Mouse (Mus musculus): ENCODE data around the gene Rasgef1b. TPM values are rescaled to one million over a fixed set of nuclear protein-coding genes. Genes with fewer than 3 reads are reported as not detected.

Rasgef1b gene
- polyA plus RNA-seq, 1 experiment = 0.26 TPM

DNA sequence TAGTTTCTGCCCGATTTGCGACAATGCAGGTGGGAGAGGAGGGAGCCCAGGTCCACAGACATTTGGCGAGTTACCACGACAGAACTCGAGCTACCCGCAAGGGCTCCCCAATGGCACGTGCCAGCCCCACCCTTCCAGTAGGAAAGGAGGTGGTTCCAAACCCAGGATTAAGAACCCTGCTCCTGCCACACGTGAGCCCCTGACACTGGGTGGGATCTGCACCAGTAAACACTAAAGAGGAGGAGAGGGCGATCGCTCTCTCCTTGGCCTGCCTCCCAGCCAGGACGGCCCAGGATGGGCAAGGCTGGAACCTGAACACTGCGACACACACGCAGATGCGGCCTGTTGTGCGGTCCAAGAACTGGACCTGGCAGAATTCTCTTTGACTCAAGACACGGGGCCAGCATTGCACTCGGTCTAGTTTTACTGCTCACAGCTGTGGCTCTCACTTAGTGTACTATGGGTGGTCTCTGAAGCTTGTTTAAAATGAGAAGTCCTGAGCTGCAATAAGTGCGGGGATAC lies 557 bp upstream of the Rasgef1b start:
- no peaks in the 10 kb centered on the region for H3K79me2 ChIP-seq (ENCODE audit: control insufficient read depth, insufficient read depth)
- H3K27me3 ChIP-seq (ENCODE audit: control insufficient read depth, insufficient read depth, insufficient read length) = peaks cover 22% of the 10 kb centered on the region
- no peak overlapping the region for H3K4me2 ChIP-seq (ENCODE audit: low read depth)
- H3K36me3 ChIP-seq (ENCODE audit: control insufficient read depth, insufficient read depth) = no peaks in the 10 kb centered on the region
- no peak overlapping the region for H3ac ChIP-seq (ENCODE audit: control insufficient read depth, insufficient read length)
- no peak for TF ChIP-seq SRF (IDR thresholded peaks at IDR 0.05; ENCODE audit: control insufficient read depth, insufficient read length, low read depth)
- no peak for TF ChIP-seq MYOD1 (IDR thresholded peaks at IDR 0.05; ENCODE audit: control insufficient read depth in 1 of 3, insufficient read length in 2 of 3, low read depth in 2 of 3)
- TF ChIP-seq MAX (IDR thresholded peaks at IDR 0.05; ENCODE audit: low read depth) = no peak
- no peak for TF ChIP-seq USF1 (IDR thresholded peaks at IDR 0.05; ENCODE audit: low read depth)
- TF ChIP-seq E2F4 (IDR thresholded peaks at IDR 0.05; ENCODE audit: insufficient read depth) = no peak
- TF ChIP-seq TCF3 (IDR thresholded peaks at IDR 0.05; ENCODE audit: insufficient read length, low read depth) = no peak
- no peak for TF ChIP-seq CEBPB (IDR thresholded peaks at IDR 0.05; ENCODE audit: insufficient read depth, poor library complexity, severe bottlenecking)
- no peak for TF ChIP-seq TCF12 (IDR thresholded peaks at IDR 0.05; ENCODE audit: insufficient read depth, poor library complexity, severe bottlenecking)
- no peak for TF ChIP-seq REST (IDR thresholded peaks at IDR 0.05; ENCODE audit: insufficient read depth, insufficient read length)
- no peak overlapping the region for H3K4me3 ChIP-seq

DNA sequence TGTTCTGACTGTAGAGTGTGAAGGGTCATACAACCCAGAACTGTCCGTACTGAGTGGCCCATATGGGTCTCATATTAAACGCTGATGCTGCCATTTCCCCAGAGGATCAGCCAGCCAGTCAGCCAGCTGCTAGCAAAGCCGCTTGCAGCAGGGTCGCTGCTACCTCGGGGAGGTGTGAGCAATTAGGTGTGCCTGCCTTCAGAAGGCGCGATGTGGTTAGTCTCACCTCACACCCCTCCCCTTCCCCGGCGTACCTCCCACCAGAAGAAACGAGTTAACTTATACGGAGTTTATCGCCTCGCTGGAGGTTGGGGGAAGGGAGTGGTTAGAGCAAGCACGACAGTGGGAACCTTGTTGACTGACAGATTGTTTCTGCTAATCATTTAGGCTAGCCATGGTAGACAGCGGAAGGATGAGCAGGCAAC lies 826 bp downstream of the Rasgef1b start:
- H3K27me3 ChIP-seq (ENCODE audit: control insufficient read depth, insufficient read depth, insufficient read length) = peaks cover 22% of the 10 kb centered on the region
- H3ac ChIP-seq (ENCODE audit: control insufficient read depth, insufficient read length) = no peak overlapping the region
- TF ChIP-seq MAX (IDR thresholded peaks at IDR 0.05; ENCODE audit: low read depth) (no peak), REST (IDR thresholded peaks at IDR 0.05; ENCODE audit: insufficient read depth, insufficient read length) (no peak), TCF12 (IDR thresholded peaks at IDR 0.05; ENCODE audit: insufficient read depth, poor library complexity, severe bottlenecking) (no peak), MYOG (IDR thresholded peaks at IDR 0.05; ENCODE audit: control insufficient read depth in 1 of 3, insufficient read depth in 1 of 3, insufficient read length in 2 of 3, low read depth in 2 of 3) (no peak), CEBPB (IDR thresholded peaks at IDR 0.05; ENCODE audit: insufficient read depth, poor library complexity, severe bottlenecking) (no peak), USF1 (IDR thresholded peaks at IDR 0.05; ENCODE audit: low read depth) (no peak), POLR2A (IDR thresholded peaks at IDR 0.05; ENCODE audit: insufficient read length, low read depth) (no peak), POLR2AphosphoS2 (IDR thresholded peaks at IDR 0.05; ENCODE audit: insufficient read length, low read depth) (no peak), SRF (IDR thresholded peaks at IDR 0.05; ENCODE audit: control insufficient read depth, insufficient read length, low read depth) (no peak)
- H3K79me2 ChIP-seq (ENCODE audit: control insufficient read depth, insufficient read depth) = no peaks in the 10 kb centered on the region
- no peak overlapping the region for H3K4me3 ChIP-seq
- no peaks in the 10 kb centered on the region for H3K36me3 ChIP-seq (ENCODE audit: control insufficient read depth, insufficient read depth)
- no peak overlapping the region for H3K4me2 ChIP-seq (ENCODE audit: low read depth)

DNA sequence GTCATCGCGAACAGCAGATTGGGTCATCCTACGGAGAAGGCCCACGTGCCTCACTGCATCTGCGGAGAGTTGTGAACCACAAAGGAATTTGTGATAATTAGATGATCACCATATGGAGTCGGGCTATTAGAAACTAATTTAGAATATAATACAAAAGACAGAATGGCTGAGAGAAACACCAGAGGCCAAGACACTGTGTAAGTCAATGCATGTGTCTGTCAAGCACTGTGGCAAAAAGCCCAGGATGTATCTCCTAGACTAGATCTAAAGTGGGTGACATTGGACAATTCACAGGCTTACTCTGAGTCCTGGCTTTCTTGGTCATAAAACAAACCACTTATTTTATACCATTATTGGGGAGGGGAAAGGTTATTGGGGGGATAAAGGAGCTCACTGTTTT lies 4.9 kb downstream of the Rasgef1b start:
- Histone ChIP-seq H3K36me3 (ENCODE audit: control insufficient read depth, insufficient read depth) (no peaks in the 10 kb centered on the region), H3K79me2 (ENCODE audit: control insufficient read depth, insufficient read depth) (no peaks in the 10 kb centered on the region), H3ac (ENCODE audit: control insufficient read depth, insufficient read length) (no peak overlapping the region), H3K27me3 (ENCODE audit: control insufficient read depth, insufficient read depth, insufficient read length) (peaks cover 15% of the 10 kb centered on the region), H3K4me2 (ENCODE audit: low read depth) (no peak overlapping the region), H3K4me3 (no peak overlapping the region)
- TF ChIP-seq POLR2A (IDR thresholded peaks at IDR 0.05; ENCODE audit: insufficient read length, low read depth) (no peak), SRF (IDR thresholded peaks at IDR 0.05; ENCODE audit: control insufficient read depth, insufficient read length, low read depth) (no peak), USF1 (IDR thresholded peaks at IDR 0.05; ENCODE audit: low read depth) (no peak), MAX (IDR thresholded peaks at IDR 0.05; ENCODE audit: low read depth) (no peak), TCF3 (IDR thresholded peaks at IDR 0.05; ENCODE audit: insufficient read length, low read depth) (no peak), REST (IDR thresholded peaks at IDR 0.05; ENCODE audit: insufficient read depth, insufficient read length) (no peak), CEBPB (IDR thresholded peaks at IDR 0.05; ENCODE audit: insufficient read depth, poor library complexity, severe bottlenecking) (no peak), TCF12 (IDR thresholded peaks at IDR 0.05; ENCODE audit: insufficient read depth, poor library complexity, severe bottlenecking) (no peak), POLR2AphosphoS2 (IDR thresholded peaks at IDR 0.05; ENCODE audit: insufficient read length, low read depth) (no peak), E2F4 (IDR thresholded peaks at IDR 0.05; ENCODE audit: insufficient read depth) (no peak), MYOD1 (IDR thresholded peaks at IDR 0.05; ENCODE audit: control insufficient read depth in 1 of 3, insufficient read length in 2 of 3, low read depth in 2 of 3) (no peak), MYOG (IDR thresholded peaks at IDR 0.05; ENCODE audit: control insufficient read depth in 1 of 3, insufficient read depth in 1 of 3, insufficient read length in 2 of 3, low read depth in 2 of 3) (no peak)

DNA sequence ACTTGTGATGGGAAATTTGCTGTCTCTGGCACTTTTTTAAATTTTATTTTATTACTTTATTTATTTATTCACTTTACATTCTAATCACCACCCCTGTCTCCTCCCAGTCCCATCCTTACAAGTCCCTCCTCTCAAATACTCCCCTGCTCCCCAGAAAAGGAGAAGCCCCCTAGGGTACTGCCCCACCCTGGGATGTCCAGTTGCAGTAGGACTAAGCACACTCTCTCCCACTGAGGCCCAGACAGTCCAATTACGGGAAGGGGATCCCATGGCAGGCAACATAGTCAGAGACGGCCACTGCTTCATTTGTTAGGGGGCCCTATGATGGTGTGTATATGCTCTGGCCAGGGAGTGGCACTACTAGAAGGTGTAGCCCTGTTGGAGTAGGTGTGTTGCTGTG lies 6.6 kb downstream of the Rasgef1b start:
- Histone ChIP-seq H3K36me3 (ENCODE audit: control insufficient read depth, insufficient read depth) (no peaks in the 10 kb centered on the region), H3K79me2 (ENCODE audit: control insufficient read depth, insufficient read depth) (no peaks in the 10 kb centered on the region), H3K4me3 (no peak overlapping the region), H3ac (ENCODE audit: control insufficient read depth, insufficient read length) (no peak overlapping the region), H3K4me2 (ENCODE audit: low read depth) (no peak overlapping the region), H3K27me3 (ENCODE audit: control insufficient read depth, insufficient read depth, insufficient read length) (no peaks in the 10 kb centered on the region)
- TF ChIP-seq E2F4 (IDR thresholded peaks at IDR 0.05; ENCODE audit: insufficient read depth) (no peak), USF1 (IDR thresholded peaks at IDR 0.05; ENCODE audit: low read depth) (no peak), MAX (IDR thresholded peaks at IDR 0.05; ENCODE audit: low read depth) (no peak), POLR2A (IDR thresholded peaks at IDR 0.05; ENCODE audit: insufficient read length, low read depth) (no peak), TCF12 (IDR thresholded peaks at IDR 0.05; ENCODE audit: insufficient read depth, poor library complexity, severe bottlenecking) (no peak), TCF3 (IDR thresholded peaks at IDR 0.05; ENCODE audit: insufficient read length, low read depth) (no peak), CEBPB (IDR thresholded peaks at IDR 0.05; ENCODE audit: insufficient read depth, poor library complexity, severe bottlenecking) (no peak), POLR2AphosphoS2 (IDR thresholded peaks at IDR 0.05; ENCODE audit: insufficient read length, low read depth) (no peak), REST (IDR thresholded peaks at IDR 0.05; ENCODE audit: insufficient read depth, insufficient read length) (no peak), SRF (IDR thresholded peaks at IDR 0.05; ENCODE audit: control insufficient read depth, insufficient read length, low read depth) (no peak), MYOG (IDR thresholded peaks at IDR 0.05; ENCODE audit: control insufficient read depth in 1 of 3, insufficient read depth in 1 of 3, insufficient read length in 2 of 3, low read depth in 2 of 3) (no peak), MYOD1 (IDR thresholded peaks at IDR 0.05; ENCODE audit: control insufficient read depth in 1 of 3, insufficient read length in 2 of 3, low read depth in 2 of 3) (no peak)
